Mouse (Mus musculus): Measurements from ENCODE around the gene Cln3.

The Cln3 gene

GRCm38 (mm10) chr7:126585717-126586116, at the start of gene Cln3:
Gene Cln3, minus strand, starts transcription at chr7:126585817.
- DNase-seq (ENCODE audit: low spot score in 2 of 2): no peak

- DNase-seq (ENCODE audit: low spot score in 2 of 2): no peak
Observed at GRCm38 (mm10) chr7:126635375-126635774, 49.8 kb upstream of the Cln3 start.

- DNase-seq (ENCODE audit: low spot score in 2 of 2): no peak
Observed at GRCm38 (mm10) chr7:126632478-126632877, 46.9 kb upstream of the Cln3 start.

- no peak for DNase-seq (ENCODE audit: low spot score in 2 of 2)
Observed at GRCm38 (mm10) chr7:126630824-126631518, 45.4 kb upstream of the Cln3 start, which contains the start of gene Nupr1. Gene Nupr1, minus strand, starts transcription at chr7:126630861.

GRCm38 (mm10) chr7:126629915-126630314, 44.3 kb upstream of the Cln3 start:
- DNase-seq (ENCODE audit: low spot score in 2 of 2): no peak

- DNase-seq (ENCODE audit: low spot score in 2 of 2): no peak
Observed at GRCm38 (mm10) chr7:126628111-126628510, 42.5 kb upstream of the Cln3 start.

- no peak for DNase-seq (ENCODE audit: low spot score in 2 of 2)
Observed at GRCm38 (mm10) chr7:126625807-126626600, 40.4 kb upstream of the Cln3 start.

- DNase-seq (ENCODE audit: low spot score in 2 of 2): peak; percentile 40 to 41
Observed at GRCm38 (mm10) chr7:126625369-126625768, 39.8 kb upstream of the Cln3 start.

GRCm38 (mm10) chr7:126624774-126625173, 39.2 kb upstream of the Cln3 start:
- DNase-seq (ENCODE audit: low spot score in 2 of 2): no peak

GRCm38 (mm10) chr7:126623381-126623780, 37.8 kb upstream of the Cln3 start:
- DNase-seq (ENCODE audit: low spot score in 2 of 2): no peak

GRCm38 (mm10) chr7:126621452-126622359, 36.1 kb upstream of the Cln3 start:
- no peak for DNase-seq (ENCODE audit: low spot score in 2 of 2)

GRCm38 (mm10) chr7:126619559-126620275, 34.1 kb upstream of the Cln3 start:
- no peak for DNase-seq (ENCODE audit: low spot score in 2 of 2)

- no peak for DNase-seq (ENCODE audit: low spot score in 2 of 2)
Observed at GRCm38 (mm10) chr7:126616707-126617106, 31.1 kb upstream of the Cln3 start.

GRCm38 (mm10) chr7:126612736-126613135, 27.1 kb upstream of the Cln3 start:
- DNase-seq (ENCODE audit: low spot score in 2 of 2): no peak

GRCm38 (mm10) chr7:126607796-126608195, 22.2 kb upstream of the Cln3 start:
- no peak for DNase-seq (ENCODE audit: low spot score in 2 of 2)

- no peak for DNase-seq (ENCODE audit: low spot score in 2 of 2)
Observed at GRCm38 (mm10) chr7:126607064-126607463, 21.4 kb upstream of the Cln3 start.

- no peak for DNase-seq (ENCODE audit: low spot score in 2 of 2)
Observed at GRCm38 (mm10) chr7:126606611-126607010, 21.0 kb upstream of the Cln3 start.

GRCm38 (mm10) chr7:126602650-126603049, 17.0 kb upstream of the Cln3 start:
- no peak for DNase-seq (ENCODE audit: low spot score in 2 of 2)

GRCm38 (mm10) chr7:126601896-126602295, 16.3 kb upstream of the Cln3 start:
- DNase-seq (ENCODE audit: low spot score in 2 of 2): no peak

GRCm38 (mm10) chr7:126598919-126599318, 13.3 kb upstream of the Cln3 start:
- DNase-seq (ENCODE audit: low spot score in 2 of 2): no peak

GRCm38 (mm10) chr7:126596414-126596813, 10.8 kb upstream of the Cln3 start:
- no peak for DNase-seq (ENCODE audit: low spot score in 2 of 2)

All from frontal cortex, postnatal 10 days (tissue).